Mouse (Mus musculus) T-helper 1 cell (primary cell): Measurements from ENCODE around the gene Qtrt1.

Experiments used
- in situ Hi-C: fragments of 300-600 bp; cut with MboI, MseI; formaldehyde crosslinking; loops from one replicate; pipeline ENCODE4 v1.15.1; 2025; ENCODE audit warnings: high pct_unique_total_duplicates

The Qtrt1 gene

DNA sequence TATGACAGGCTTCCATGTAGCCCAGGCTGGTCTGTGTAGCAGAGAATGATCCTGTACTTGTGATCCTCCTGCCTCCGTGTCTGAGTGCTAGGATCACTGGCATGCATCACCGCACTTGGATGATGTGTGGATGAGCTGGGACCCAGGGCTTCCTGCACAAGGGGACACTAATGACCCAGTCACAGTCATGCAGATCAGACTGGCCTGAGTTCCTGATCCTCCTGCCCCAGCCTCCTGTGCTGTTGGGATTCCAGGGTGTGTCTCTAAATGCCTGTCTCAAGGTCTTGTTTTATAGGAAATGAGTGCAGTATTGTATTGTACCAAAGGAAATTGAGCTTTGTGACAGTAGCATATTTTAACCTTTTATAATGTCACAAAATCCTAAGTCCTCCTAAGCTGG is 6.2 kb downstream of the Qtrt1 start:
- in situ Hi-C loops: no loop called here

DNA sequence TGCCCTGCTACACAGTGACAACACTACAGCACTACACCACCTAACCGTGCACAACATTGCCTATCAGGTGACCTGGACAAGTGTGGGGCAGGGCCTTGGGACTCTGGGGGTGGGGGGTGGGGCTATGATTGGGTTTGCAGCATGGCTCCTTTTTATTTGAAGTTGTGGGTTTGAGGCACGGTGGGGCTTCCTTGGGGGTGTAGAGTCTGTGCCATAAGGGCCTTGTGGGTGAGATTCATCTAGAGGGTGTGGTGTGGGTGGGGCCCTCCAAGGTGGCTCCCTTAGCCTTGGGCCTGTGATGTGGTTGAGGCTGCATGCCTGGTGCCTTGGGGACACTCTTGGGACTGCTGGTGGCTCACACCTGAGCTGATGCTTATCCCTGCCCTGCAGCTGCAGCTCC is 8.0 kb downstream of the Qtrt1 start:
- in situ Hi-C loops: no loop called here

DNA sequence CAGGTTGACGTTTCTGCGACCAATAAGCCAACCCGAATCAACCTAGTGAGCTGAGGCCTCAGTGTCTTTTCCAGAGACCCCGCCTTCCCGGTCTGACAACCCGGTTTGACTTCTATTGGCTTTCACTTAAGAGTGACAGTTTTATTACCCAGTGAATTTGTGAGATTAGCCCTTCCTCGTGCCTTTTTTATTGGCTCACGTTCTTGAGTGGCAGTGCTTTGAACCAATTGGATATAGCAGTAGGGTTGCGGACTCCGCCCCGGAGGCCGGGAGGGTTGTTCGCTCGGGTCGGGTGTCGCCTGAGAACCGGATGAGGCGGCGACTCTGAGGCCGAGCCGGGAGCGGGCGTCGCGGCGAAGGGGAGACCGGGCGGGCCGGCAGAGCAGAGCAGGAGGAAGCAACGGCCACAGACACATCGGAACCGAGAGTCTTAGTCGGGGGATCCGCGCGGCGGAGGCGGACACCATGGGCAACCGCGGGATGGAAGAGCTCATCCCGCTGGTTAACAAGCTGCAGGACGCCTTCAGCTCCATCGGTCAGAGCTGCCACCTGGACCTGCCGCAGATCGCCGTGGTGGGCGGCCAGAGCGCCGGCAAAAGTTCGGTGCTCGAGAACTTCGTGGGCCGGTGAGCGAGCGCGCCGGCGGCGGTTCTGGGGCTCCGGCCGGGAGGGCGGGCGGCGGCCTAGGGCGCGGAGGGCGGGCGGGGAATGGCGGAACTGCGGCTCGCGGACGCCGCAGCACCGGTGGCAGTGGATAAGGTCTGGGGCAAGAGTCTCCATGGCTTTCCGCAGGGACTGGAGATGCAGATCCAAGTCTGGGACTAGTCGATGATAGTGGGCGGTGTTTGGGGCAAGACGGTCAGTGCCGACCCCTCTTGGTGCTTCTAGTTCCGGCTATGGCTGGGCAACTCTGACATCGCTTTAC is 13.3 kb downstream of the Qtrt1 start, which contains the start of gene Dnm2:
Gene Dnm2 (plus strand): TSS at position 278 of the 925 bp plus-strand sequence.
- in situ Hi-C loops: loop anchor here (5.0 kb wide), 1 partner anchor 58 kb away; the partner anchor contains the start of gene Ilf3

DNA sequence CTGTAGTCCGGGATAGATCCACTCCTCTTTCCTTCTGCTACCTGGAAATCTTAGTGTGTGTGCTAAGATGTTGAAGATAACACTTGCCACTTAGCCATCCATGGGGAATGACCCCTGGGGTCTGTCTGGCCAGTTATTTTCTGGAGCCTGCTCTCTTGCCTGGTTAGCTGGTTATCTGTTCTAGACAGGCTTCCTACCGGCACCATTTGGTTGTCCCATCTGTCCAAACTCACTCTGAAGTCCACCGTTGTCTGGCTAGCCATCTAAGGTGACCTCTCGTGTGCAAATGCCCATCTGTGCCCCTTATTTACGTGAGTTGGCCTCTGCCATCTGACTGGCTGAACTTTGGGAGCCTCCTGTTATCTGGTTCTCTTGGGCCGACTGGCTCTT is 13.9 kb downstream of the Qtrt1 start:
- in situ Hi-C loops: loop anchor here (5.0 kb wide), 1 partner anchor 58 kb away; the partner anchor contains the start of gene Ilf3

DNA sequence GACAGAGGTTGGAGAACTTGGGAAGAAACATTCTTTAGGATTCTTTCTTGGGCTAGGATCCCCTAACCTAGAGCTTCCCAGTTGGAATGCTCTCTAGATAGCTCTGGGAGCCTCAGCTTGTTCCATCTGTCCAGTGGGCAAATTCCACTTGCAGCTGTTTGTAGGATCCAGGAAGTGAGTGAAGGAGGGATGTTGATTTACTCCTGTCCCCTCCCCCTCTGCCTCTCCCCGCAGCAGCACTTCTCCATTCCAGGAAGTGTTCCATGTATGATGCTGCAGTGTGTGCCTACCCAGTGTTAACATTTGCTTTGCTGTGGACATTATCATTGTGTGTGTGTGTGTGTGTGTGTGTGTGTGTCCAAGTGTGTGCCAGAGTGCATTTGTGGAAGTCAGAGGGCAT is 14.4 kb downstream of the Qtrt1 start:
- in situ Hi-C loops: loop anchor here (5.0 kb wide), 1 partner anchor 59 kb away; the partner anchor contains the start of gene Ilf3

DNA sequence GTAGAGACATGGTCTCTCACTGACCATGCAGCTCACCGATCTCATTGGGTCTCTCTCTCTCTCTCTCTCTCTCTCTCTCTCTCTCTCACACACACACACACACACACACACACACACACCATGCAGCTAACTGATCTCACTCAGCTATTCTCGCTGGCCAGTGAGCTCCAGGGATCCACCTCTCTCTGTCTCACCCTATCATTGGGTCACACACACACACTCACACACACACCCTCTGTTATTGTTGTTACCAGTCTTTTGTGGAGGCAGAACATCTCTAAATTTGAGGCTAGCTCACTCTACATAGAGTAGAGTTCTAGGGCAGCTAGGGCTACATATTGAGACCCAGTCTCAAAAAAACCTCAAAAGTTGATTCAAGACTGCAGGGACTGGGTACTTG is 14.9 kb downstream of the Qtrt1 start:
- in situ Hi-C loops: loop anchor here (5.0 kb wide), 1 partner anchor 59 kb away; the partner anchor contains the start of gene Ilf3

DNA sequence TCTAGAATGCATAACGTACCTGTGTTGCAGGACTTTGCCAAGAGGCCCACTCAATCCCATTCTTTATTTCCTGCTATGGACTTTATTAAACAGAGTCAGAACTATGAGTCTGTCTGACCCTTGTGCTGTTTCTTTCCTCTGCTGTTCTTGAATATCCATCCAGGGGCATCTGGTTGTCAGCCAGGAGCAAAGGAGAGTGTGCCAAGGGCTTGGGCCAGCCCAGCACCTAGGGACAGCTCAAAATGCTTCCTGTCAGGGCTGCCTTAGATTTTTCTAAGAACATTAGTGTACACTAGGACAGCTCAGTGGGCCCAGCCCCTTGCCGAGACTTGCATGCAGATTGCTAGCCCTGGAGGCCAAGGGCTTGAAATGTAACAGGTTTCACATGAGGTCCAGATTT is 16.1 kb downstream of the Qtrt1 start:
- in situ Hi-C loops: loop anchor here (5.0 kb wide), 1 partner anchor 60 kb away; the partner anchor contains the start of gene Ilf3

DNA sequence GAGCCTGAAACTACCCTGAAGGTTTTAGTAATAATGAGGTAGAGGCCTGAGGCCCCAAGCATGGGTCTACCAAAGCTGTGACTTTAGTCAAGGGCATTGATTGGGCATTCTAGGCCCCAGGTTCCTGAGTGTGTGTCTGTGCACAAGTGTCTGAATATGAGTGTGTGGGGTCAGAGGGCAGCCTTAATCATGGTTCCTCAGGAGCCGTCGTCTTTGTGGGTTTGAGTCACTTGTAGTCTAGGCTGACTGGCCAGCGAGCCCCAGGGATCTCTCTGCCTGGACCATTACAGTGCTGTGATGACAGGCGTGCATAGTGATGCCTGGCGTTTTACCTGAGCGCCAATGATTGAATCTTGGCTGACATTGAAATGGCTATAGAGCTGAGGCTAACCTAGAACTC is 16.5 kb downstream of the Qtrt1 start:
- in situ Hi-C loops: loop anchor here (5.0 kb wide), 1 partner anchor 61 kb away; the partner anchor contains the start of gene Ilf3

DNA sequence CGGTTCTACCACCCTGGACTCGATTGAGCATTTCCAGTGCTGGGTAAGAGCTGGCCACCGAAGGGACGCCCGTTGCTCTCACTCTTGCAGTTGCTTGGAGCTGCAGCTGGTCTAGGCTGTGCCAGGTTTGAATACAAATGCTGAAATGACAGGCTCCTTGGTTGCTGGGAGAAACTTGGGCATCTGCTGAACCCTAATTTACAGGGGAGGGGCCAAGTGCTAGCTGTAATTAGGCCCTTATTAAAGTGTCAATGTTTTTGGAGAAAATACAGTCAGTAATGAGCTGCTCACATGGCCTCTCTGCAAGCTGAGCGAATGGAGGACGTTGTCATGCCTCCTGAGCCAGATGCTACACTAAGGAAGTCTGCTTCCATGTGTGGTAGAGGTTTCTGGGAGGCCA is 19.1 kb downstream of the Qtrt1 start:
- in situ Hi-C loops: no loop called here

DNA sequence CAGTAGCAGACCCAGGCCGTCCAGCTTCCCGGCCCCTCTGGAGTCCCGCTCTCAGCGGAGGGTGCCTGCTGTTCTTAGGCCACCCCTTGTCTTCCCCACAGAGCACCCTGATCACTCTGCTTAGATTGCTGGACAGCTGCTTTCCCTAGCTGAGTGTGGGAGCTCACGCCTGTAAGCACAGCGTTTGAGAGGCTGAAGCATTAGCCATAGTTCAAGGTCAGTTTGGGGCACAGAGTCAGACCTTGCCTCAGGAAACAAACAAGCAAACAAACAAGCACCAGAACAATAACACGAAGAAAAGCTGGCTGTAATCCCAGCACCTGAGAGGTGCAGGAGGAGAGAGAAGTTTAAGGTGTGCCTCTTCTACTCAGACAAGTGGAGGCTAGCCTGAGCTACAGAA is 20.4 kb downstream of the Qtrt1 start:
- in situ Hi-C loops: no loop called here

DNA sequence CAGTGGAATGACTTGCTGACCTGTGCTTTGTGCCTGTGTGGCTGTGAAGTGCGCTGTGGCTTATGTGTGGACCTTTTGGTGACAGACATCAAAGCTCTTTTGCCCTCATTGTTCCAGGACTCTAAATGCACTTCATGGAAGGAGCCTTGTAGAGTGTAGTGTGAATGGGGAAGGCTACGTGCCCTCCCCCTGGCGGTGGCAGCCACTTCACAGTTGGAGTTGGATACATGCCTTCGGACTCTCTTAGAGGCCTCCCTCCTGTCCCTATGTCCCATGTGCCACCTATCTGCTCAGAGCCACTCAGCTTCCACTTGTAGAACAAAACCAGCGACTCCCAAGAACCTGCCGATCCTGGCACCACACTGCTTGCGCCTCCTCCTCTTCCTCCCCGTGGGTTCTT is 22.1 kb downstream of the Qtrt1 start:
- in situ Hi-C loops: no loop called here

DNA sequence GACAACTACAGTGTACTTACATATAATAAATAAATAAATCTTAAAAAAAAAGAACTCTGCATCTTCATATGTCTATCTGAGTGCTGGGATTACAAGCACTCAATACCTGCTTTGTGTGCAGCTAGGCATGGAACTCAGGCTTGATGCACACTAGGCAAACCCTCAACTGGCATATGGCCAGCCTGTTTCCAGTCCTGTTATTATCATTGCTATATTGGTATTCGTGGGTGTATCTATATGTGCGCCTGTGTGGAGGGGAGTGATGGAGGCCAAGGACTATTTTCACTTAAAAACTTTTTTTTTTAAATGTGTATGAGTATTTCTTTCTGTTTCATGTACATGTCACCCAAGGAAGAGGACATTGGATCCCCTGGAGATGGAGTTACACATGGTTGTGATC is 22.8 kb downstream of the Qtrt1 start:
- in situ Hi-C loops: no loop called here

DNA sequence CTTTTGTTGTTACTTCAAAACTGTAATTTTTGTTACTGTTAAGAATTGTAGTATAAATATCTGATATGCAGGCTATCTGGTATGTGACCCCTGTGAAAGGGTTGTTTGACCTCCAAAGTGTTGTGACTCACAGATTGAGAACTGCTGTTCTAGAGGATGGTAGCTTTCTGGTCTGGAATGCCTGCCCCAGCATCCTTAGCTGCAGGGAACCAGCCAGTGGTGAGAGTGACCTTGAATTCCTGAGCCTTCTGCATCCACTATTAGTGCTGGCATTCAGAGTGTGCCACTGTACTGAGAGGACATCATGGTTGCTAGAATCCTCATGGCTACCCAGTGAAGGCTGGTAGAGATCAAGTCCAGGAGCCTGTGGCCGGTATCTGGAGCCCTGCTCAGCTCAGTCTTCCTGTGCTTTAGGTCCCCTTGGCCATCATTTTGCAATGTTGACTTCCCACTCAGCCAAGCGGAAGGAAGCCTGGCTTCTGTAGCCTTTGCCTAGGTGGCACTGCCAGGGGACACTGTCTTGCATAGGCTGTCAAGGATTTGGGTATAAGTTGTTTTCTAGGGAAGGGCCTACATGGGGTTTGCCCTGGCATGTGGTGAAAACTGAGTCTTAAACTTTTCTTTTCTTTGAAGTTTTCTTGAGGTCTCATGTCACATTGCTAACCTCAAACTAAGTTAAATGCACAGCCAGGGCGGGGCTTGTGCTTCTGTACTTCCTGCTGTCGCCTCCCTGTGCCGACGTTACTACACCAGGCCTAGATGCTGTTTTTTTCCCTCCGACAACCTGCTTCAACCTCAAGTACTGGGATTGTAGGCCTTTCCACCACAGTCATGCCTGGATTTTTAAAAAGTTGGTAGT is 24.4 kb downstream of the Qtrt1 start:
- in situ Hi-C loops: no loop called here

DNA sequence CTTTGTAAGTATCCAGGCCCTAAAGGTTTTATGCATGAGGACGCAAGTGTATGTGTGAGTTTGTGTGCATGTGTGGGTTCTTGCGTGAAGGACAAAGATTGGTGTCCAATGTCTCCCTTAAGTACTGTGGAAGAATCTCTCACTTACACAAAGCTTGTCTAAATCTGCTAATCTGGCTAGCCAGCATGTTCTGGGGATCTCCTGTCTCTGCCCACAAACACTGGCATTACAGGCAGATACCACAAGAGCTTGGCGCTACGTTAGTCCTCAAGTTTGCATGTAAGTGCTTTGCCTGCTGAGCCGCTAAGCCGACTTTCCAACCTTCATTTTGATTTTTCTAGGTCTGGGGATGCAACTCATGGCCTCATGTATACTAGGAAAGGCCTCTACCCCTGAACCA is 25.9 kb downstream of the Qtrt1 start:
- in situ Hi-C loops: no loop called here

DNA sequence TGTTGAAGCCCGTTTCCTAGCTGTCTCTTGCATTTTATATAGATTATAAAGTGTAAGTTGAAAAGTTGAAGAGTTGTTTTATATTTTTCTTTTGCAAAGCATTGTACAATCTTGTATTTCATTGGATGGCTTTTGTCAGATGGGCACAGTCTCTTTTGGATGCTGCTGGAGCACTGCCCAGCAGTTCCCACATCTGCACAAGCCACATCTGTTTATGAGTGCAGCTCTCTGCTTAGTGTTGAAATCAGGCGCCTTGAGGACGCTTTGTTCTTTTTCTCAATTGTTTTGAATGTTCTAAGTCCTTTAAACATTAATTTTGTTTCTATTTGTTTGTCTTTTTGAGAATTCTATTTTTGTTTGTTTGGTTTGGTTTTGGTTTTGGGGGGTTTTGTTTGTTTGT is 26.6 kb downstream of the Qtrt1 start:
- in situ Hi-C loops: no loop called here

DNA sequence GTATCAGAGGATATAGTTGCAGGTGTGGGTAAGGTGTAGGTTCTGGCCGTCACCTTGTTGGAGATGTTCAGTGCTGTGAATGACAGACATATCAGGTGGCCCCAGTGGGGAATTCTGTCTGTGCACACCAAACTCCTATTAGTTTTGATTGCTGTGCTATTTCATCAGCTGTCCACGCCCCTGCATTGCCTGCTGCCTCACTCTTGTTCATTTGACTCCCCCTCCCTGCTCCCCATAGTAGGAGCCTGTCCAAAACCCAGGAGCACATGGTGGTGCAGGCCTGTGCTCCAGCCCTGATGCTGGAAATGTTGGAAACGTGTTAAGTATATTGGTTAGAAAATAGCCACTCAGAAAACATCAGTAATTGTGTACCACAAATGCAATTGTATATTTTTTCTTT is 27.8 kb downstream of the Qtrt1 start:
- in situ Hi-C loops: no loop called here

DNA sequence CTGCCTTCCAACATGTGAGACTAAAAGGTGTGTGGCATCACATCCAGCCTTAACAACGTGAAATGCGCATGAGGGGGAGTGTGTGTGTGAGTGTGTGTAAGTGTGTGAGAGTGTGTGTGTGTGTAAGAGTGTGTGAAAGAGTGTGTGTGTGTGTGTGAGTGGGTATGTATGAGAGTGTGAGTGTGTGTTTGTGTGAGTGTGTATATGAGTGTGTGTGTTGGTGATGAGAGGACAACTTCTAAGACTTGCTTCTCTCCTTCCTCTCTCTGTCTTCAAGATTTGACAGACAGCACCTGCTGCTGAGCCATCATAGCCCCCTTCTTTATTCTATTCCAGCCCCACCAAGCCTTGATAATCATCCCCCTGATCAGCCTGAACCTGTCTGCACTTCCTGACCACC is 28.3 kb downstream of the Qtrt1 start:
- in situ Hi-C loops: no loop called here

DNA sequence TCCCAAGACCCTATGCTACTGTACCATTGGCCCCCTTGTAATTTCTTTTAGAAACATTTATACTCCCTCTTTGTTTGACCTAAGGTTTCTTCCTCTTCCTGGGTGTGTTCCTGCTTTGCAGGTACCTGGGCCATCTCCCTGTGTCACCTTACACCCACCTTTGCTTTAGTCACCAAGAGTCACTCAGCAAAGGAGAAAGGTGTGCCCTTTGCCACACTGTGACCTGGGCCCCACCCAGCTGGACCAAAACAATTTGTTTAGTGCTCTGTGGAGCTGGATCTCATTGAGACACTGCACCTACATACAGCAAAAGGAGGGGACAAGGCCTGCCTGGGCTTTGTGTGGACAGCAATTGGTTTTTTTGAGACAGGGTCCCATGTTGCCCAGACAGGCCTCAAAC is 28.8 kb downstream of the Qtrt1 start:
- in situ Hi-C loops: no loop called here

DNA sequence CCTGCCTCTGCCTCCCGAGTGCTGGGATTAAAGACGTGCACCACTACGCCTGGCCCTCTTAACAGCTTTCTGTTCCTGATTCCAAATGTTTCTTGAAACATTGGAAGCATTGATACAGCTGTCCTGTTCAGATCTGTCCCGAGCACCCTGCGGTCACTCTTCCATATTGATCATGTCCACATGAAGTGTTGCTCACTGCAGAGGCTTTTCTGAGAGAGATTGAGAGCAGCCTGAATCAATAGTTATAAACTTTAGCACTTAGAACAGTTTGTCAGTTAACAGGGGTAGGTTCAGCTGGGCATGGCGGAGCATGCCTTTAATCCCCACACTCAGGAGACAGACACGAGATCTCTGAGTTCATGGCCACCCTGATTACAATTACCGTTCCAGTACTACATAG is 32.2 kb downstream of the Qtrt1 start:
- in situ Hi-C loops: no loop called here

DNA sequence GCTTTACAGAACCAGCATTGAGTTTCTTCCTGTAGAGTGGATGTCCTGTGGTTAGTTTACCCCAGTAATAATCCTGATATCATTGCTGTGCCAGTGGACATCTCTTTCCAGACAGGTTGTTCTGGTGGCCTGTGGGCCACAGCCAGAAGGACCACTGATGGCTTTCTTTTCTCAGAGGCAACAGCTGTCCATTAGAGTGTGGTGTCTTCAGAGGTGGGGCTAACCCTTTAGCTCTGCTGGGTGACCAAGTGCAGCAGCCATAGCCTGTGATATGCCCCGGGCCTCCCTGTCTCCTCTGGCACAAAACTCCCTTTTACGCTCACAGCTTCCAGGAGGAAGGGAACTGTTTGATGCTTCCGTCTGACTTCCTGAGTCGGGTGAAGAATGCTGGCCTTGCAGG is 32.9 kb downstream of the Qtrt1 start:
- in situ Hi-C loops: no loop called here

DNA sequence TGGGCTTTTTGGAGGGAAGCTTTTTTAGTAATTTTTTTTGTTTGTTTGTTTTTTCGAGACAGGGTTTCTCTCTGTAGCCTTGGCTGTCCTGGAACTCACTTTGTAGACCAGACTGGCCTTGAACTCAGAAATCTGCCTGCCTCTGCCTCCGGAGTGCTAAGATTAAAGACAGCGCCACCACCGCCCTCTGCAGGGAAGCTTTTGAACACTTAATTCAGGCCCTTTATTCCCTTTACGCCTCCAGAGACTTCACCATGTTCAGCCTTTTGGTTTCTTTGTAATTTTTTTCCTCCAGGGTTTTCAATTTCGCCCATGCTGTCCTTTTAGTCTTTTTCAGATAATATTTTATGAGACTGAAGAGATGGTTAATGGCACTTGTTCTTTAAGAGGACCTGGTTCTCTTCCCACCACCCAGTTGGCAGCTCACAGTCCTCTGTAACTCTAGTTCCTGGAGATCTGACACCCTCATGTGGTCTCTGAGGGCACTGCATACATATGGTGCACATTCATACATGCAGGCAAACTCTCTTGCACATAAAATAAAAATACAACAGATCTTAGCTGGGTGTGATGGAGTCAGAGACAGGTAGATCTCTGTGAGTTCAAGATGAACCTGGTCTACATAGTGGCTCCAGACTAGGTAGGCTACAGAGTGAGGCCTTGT is 33.6 kb downstream of the Qtrt1 start:
- in situ Hi-C loops: no loop called here

DNA sequence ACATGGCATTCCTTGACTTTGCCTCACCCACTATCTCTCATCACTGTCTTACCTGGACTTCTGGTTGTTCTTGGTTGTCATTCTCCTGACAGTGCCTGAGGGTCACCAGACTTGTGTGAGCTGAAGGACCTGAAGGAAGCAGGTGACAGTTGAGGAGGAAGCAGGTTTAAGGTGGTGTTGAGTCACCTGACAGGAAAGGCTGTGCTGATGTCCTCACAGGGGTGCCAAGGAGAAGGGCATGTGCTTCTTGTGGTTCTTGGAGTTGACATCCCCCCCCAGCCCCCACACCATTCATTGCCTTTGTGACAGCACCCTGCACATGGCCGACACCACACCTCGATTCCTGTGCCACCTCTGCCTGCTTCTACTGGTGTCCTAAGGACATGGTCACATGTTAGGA is 36.1 kb downstream of the Qtrt1 start:
- in situ Hi-C loops: no loop called here
